Mouse (Mus musculus): Measurements from ENCODE around the gene Gpr4.

Gene Gpr4

GRCm38 (mm10) chr7:19197985-19198384 lies 14.4 kb upstream of the Gpr4 start:
- no peak for DNase-seq

- no peak for DNase-seq
Measured at GRCm38 (mm10) chr7:19201660-19202059, 10.7 kb upstream of the Gpr4 start.

- DNase-seq: no peak
Measured at GRCm38 (mm10) chr7:19202065-19202850, 10.1 kb upstream of the Gpr4 start.

DNA sequence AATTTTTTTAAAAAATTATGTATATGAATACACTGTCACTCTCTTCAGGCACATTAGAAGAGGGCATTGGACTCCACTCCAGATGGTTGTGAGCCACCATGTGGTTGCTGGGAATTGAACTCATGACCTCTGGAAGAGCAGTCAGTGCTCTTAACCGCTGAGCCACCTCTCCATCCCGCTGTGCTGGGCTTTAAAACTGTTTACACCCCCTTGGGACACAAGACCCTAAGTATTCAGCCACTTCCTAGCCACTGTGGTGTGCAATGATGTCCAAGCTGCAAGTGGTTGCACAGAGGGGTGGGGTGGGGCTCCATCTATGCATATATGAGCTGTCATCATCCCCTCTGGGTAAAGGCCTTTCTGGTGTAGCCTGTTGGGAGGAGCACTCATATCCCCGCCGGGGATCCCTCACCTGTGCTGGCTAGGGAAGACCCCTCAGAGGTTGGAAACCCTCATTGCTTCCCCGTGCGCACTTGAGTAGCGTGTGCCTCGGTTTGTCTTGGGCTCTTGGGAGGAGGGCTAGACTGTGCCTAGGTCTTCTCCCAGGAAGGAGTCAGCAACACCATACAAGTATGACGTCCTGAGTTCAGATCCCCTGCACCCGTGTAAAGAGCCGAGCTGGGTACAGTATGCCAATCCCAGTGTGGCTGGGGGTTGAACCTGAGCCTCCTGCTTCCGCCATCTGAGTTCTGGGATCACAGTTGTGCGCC lies 4.0 kb upstream of the Gpr4 start:
- DNase-seq: no peak

GRCm38 (mm10) chr7:19208944-19209472 lies 3.3 kb upstream of the Gpr4 start:
- peak; percentile 60 for DNase-seq

DNA sequence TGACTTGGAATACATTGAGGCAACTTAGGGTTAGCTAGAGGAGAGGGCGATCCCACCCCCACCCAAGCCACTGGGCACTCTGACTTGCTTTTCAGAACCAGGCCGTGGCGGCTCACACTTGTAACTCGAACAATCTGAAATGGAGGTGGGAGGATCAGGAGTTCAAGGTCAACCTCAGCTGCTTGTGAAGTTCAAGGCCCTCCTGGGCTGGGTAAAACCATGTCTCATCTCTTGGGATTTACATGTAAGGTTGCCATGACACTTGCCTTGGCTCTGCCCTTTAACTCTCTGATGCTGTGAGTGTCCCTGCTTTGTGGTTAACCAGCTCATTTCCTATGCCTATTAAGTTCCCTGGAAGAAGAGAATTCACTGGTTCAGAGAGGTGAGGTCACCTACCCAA lies 2.8 kb upstream of the Gpr4 start:
- no peak for DNase-seq

DNA sequence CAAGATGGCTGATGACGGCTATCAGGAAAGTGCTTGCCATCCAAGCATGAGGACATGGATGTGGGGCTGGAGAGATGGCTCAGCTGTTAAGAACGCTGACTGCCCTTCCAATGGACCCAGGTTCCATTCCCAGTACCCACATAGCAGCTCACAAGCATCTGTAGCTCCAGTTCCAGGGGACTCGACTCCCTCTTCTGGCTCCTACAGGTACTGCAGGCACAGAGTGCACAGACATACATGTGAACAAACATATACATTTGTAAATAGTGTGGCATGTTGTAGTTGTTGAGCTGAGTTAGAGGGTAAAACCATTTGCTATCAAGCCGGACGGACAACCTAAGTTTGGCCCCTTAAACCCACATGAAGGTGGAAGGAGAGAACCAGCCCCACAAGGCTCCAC lies 2.3 kb upstream of the Gpr4 start:
- no peak for DNase-seq

DNA sequence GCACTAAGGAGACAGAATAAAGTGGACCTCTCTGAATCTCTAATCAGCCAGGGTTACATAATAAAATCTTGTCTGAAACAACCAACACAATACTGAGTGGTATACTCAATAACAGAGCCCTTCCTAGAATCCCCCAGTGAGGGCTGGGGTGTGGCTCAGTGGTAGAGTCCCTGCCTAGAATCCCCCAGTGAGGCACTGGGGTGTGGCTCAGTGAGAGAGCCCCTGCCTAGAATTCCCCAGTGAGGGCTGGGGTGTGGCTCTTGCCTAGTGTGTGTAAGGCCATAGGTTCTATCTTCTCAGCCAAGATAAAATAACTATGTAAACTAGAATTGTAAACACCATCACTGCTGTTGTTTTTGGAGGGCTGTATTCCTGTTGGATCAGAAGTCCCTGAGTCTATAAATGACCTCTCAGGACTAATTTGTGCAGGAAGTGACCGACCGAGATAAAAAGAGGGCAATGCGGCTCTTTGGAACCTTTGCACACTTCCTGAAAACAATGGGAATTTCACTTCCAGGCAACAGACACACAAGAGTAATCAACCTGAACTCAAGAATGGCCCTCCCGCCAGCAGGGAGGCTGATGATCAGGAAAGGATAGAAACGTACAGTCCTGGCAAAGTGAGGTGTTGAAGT lies 1.2 kb upstream of the Gpr4 start:
- DNase-seq: no peak

DNA sequence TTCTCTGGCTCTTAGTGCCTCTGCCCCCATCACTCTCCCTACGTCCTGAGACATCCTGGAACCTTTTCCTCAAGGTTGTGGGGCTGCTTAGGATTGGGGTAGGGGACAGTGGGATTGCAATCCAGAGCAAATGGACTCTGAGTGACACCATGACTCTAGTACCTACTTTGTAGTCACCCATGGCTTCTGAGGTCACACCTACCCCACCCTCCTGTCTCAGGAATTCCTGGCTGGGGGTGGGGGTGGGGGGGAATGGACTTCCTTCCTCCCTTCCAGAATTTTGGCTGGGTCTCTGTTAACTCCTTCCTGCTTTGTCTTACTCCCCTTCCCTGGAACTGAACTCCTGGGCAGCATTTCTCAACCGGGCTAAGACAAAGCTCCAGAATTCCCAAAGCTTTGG lies 1.0 kb downstream of the Gpr4 start:
- no peak for DNase-seq

GRCm38 (mm10) chr7:19214369-19214768 lies 2.0 kb downstream of the Gpr4 start:
- no peak for DNase-seq

DNA sequence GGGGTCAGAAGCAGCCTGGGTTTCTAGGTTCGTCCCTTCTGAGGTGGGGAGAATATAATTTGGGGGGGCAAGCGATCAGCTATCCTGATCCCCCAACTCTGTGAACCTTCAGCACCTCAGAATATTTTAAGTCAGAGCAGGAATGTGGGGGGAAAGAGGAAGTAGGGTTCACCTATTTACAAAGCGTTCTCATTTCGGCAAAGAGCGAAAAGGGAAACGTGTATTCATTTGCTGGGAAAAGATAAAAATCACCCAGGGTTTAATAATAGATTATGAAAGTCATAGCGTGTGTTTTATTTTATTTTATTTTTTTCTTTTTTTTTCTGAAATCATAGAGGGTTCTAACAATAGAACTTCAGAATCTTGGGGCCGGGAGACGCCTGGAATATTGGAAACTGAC lies 2.6 kb downstream of the Gpr4 start:
- DNase-seq: no peak

DNA sequence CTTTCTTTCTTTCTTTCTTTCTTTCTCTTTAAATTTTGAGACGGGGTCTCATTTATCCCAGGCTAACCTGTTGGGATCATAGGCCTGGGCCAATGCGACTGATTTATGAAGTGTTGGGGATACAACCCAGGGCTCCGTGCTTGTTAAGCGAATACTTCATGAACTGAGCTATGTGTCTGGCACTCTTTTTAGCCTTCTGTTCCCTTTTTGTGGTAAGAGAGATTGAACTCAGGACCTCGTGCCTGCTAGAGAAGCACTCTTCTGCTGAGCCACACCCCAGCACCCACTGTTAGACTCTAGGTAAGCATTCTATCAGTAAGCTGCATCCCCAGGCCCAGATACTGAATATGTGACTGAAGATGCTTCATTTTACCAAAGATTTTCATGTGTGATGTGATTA lies 5.2 kb downstream of the Gpr4 start:
- no peak for DNase-seq

GRCm38 (mm10) chr7:19217944-19218343 lies 5.6 kb downstream of the Gpr4 start:
- DNase-seq: no peak

- no peak for DNase-seq
Measured at GRCm38 (mm10) chr7:19220061-19220460, 7.7 kb downstream of the Gpr4 start.

DNA sequence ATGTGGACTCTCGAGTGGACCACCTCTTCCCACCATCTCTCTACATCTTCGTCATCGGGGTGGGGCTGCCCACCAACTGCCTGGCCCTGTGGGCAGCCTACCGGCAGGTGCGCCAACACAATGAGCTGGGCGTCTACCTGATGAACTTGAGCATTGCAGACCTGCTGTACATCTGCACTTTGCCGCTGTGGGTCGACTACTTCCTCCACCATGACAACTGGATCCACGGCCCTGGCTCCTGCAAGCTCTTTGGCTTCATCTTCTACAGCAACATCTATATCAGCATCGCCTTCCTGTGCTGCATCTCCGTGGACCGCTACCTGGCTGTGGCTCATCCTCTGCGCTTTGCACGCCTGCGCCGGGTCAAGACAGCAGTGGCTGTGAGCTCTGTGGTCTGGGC lies 9.9 kb downstream of the Gpr4 start:
- DNase-seq: no peak

- DNase-seq: no peak
Measured at GRCm38 (mm10) chr7:19222875-19223274, 10.5 kb downstream of the Gpr4 start.

GRCm38 (mm10) chr7:19224933-19225332 lies 12.6 kb downstream of the Gpr4 start:
- no peak for DNase-seq

DNA sequence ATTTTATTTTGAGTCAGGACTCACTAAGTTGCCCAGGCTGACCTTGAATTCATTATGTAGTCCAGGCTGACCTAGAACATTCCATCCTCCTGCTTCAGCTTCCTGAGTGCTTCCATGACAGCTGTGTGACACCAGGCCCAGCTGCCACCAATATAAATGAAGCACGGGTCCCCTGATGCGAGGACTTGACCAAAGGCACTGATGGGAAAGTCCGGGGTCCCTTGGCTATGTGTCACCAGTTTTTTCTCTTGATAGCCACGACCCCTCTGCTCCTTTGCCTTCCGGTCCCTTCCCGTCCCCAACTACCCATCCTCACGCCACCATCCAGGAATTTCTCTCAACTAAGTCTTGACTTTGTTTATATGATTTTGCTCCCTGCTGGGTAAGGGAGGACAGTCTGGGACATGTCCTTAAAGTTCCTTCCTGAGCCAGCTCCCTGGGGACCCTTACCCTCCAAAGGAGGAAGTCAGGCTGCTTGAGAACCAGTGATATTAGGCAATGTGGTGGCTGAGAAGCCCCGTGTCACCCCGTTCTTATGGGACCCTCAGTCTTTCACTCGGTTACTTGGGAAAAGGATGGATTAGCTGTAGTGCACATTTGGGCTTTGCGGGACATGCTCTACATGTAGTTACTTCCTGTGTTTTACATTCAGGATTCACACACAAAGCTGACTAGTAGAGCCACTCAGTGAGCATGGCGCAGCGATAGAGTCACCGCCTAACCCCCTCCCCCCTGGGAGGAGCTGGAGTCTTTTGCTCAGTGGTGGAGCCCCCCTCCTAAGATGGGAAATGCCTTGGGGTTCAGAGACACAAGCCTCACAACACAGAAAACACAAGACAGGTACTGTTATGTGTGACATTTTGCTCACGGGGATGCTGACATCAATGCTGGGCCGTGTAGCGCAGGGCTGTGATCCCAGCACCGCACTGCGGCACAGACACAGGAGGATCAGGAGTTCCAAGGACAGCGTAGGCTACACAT lies 14.8 kb downstream of the Gpr4 start:
- peak; percentile 46 for DNase-seq

DNA sequence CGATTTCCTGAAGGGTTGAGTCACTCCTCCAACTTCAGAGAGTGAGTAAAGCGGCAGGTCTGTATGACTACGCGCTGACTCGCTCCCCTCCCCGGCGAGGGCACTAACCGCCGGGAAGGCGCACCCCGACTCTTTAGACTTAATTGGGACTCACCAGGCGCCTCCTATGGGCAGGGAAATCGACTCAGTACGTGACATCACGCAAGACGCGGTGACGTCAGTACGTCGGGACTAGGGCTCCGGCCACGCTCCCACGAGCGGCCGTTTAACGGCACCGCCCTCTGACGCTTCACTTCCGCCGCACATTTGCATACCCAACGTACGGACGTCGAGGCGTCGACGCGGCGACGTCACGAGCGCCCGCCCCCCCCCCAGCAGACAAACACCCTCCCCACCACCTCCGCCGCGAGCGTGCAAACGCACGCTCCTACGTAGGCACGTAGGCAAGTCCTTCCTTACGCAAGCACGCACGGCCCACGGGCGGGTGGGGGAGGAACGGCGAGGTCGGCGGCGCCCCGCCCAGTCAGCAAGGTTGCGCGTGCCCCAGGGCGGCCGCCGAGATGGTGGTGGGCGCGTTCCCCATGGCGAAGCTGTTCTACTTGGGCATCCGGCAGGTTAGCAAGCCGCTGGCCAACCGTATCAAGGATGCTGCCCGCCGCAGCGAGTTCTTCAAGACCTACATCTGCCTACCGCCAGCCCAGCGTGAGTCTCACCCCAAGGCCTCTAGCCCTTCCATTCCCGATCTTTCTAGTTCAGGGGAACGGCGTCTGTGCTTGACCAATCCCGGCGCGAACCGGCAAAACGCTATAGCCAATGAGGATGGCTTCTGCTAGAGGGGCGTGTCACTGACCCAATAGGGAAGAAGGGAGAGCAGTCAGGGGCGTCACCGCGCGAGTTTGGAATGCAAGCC lies 15.8 kb downstream of the Gpr4 start, which contains the start of gene Opa3:
Opa3 (plus strand) TSS at position 452 of the 910 bp plus-strand sequence.
- DNase-seq: peak; percentile 98

GRCm38 (mm10) chr7:19228793-19229148 lies 16.4 kb downstream of the Gpr4 start:
- no peak for DNase-seq

DNA sequence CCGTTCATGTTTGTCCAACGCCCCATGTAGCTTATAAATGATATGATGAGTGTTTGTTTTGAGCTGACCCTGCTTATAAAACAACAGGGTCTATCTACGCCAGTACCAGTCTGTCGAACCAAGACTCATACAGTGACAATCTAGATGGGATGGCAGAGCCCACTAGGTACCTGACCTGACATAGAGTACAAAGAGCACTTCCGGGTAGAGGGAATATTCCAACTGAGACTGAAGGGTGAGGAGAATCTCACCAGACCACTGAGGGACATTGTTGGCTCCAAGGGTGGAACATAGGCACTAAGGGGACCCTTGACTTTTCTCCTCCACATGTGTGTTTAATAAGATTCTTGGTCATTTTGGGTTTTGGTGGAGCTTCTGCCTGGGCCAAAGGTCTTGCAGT lies 17.1 kb downstream of the Gpr4 start:
- no peak for DNase-seq

Data from cerebellum, adult 8-10 months (tissue).